Comparison of ENCODE assay signal across 15 mouse cellular contexts in the genomic region with DNA sequence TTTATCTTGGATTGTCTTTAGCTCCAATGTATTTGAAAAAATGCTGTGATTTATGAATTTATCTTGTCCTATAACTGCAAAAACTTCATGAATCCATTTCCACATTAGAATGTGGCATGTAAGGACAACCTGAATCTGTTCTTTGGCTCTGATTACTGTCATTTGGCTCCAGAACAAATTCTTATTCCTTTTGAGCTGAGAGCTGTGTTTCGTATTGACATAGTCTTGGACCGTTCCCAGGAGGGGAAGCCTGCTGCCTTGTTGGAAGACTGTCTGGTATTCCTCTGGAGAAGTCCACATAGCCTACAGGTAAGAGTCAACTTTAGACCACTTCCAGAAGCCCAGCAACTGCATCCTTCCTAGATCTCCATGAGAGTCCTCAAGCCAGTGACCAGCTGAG.
DNase-seq lines count a peak whose midpoint lies in the region.
"Had no signal": no experiment of that assay in that cellular context is flagged by ENCODE, and none has a peak within 500 bp of the region (broad histone marks: within the 10 kb centered on the region; RNA-seq: fewer than 3 reads in every experiment).

No protein-coding gene starts in this region.

- DNase-seq in embryo, embryonic 10 days (ENCODE audit: low spot score), result peak; percentile 2
- no peak for DNase-seq in embryo, embryonic 10.5 days (ENCODE audit: low spot score)
- peak; percentile 20 for DNase-seq in heart, adult 8-10 months (ENCODE audit: low spot score)
- no peak for DNase-seq in heart, postnatal 36 days
- peak; percentile 33 for DNase-seq in right cerebral cortex, adult 18-20 months
- no peak for DNase-seq in right cerebral cortex, adult 2 months (ENCODE audit: low spot score in 2 of 2)
- peak; percentile 68 for DNase-seq in brain, adult 2 months (ENCODE audit: low read depth, low spot score)
- no peak for DNase-seq in gastrocnemius, adult 8-10 months (ENCODE audit: low spot score in 2 of 2)
- DNase-seq: adrenal gland, adult 2 months; adrenal gland, postnatal 25 days; cerebellum, adult 11 months; cerebellum, adult 9-11 months; gastrocnemius, postnatal 14 days; heart, postnatal 10 days; kidney, adult 18-20 months had no signal

- intact Hi-C loops in heart, postnatal 36 days (cut with DNase I), result no loop called here

Comparison
In these comparisons a context has a peak if more than half of its experiments do, and no peak if none do; other contexts are left out.
1. DNase-seq: peak in embryo, embryonic 10 days (single experiment), heart, adult 8-10 months (single experiment), right cerebral cortex, adult 18-20 months (single experiment) and brain, adult 2 months (single experiment); none in embryo, embryonic 10.5 days (single experiment), heart, postnatal 36 days (0 of 2), right cerebral cortex, adult 2 months (0 of 2) and gastrocnemius, adult 8-10 months (0 of 2).